Mouse (Mus musculus) midbrain, embryonic 16.5 days (tissue): ENCODE results near the gene Ppfibp2. TPM values are rescaled to one million over a fixed set of nuclear protein-coding genes. Genes with fewer than 3 reads are reported as not detected.
A peak's percentile ranks its signal among the peaks of the same experiment; 100 is the strongest.

Experiments
- ATAC-seq: fragments of 200-750 bp; cut with Nextera tagmentation; 2 replicates; pipeline ENCODE4 v1.8.0; 2017; ENCODE audit warnings: moderate TSS enrichment
- H3K27ac ChIP-seq: fragments of 300-500 bp; sonication (generic); 2 replicates; pipeline ENCODE4 v1.5.1; 2014; ENCODE audit warnings: mild to moderate bottlenecking, low read length, mixed read lengths
- H3K27me3 ChIP-seq: fragments of 300-500 bp; sonication (generic); 2 replicates; pipeline ENCODE4 v1.6.1; 2014; ENCODE audit warnings: low read depth, low read length, mixed read lengths; ENCODE audit not compliant: control insufficient read depth, insufficient read depth
- H3K36me3 ChIP-seq: fragments of 300-500 bp; sonication (generic); 2 replicates; pipeline ENCODE4 v1.6.1; 2014; ENCODE audit warnings: mild to moderate bottlenecking, low read length, moderate library complexity, mixed read lengths; ENCODE audit not compliant: control insufficient read depth, insufficient read depth
- H3K4me1 ChIP-seq: fragments of 300-500 bp; sonication (generic); 2 replicates; pipeline ENCODE4 v1.6.1; 2014; ENCODE audit warnings: mild to moderate bottlenecking, low read length, mixed read lengths; ENCODE audit not compliant: control insufficient read depth, insufficient read depth
- H3K4me2 ChIP-seq: fragments of 300-500 bp; sonication (generic); 2 replicates; pipeline ENCODE4 v1.6.1; 2014; ENCODE audit warnings: mild to moderate bottlenecking, low read length, mixed read lengths
- H3K4me3 ChIP-seq: fragments of 300-500 bp; sonication (generic); 2 replicates; pipeline ENCODE4 v1.5.1; 2014; ENCODE audit warnings: low read depth, mild to moderate bottlenecking, low read length, moderate library complexity, mixed read lengths
- H3K9ac ChIP-seq: fragments of 300-500 bp; sonication (generic); 2 replicates; pipeline ENCODE4 v1.6.1; 2014; ENCODE audit warnings: low read depth, low read length, mixed read lengths
- H3K9me3 ChIP-seq: fragments of 300-500 bp; sonication (generic); replicated peaks from 2 replicates; pipeline ENCODE4 v1.6.1; 2014; ENCODE audit warnings: mild to moderate bottlenecking, low read length, mixed read lengths; ENCODE audit not compliant: control insufficient read depth, poor library complexity, severe bottlenecking
- WGBS: fragments of 180-500 bp; shearing (Covaris S2); extraction: QIAGEN DNeasy Blood & Tissue Kit; methylation state at CpG from one replicate; pipeline ENCODE4 v1.1.7; 2014; 5-methylcytosine and 5-hydroxymethylcytosine counted together
- polyA plus RNA-seq: library from polyadenylated mRNA; unstranded; fragments of >200 nt; fragmentation: Nextera tagmentation; extraction: Ambion mirVana; gene quantifications from 2 replicates; pipeline ENCODE4 v1.2.1, GENCODE M21; 2015

Ppfibp2 gene
- polyA plus RNA-seq, 1 experiment from 2014 or later: 1.4 TPM

DNA sequence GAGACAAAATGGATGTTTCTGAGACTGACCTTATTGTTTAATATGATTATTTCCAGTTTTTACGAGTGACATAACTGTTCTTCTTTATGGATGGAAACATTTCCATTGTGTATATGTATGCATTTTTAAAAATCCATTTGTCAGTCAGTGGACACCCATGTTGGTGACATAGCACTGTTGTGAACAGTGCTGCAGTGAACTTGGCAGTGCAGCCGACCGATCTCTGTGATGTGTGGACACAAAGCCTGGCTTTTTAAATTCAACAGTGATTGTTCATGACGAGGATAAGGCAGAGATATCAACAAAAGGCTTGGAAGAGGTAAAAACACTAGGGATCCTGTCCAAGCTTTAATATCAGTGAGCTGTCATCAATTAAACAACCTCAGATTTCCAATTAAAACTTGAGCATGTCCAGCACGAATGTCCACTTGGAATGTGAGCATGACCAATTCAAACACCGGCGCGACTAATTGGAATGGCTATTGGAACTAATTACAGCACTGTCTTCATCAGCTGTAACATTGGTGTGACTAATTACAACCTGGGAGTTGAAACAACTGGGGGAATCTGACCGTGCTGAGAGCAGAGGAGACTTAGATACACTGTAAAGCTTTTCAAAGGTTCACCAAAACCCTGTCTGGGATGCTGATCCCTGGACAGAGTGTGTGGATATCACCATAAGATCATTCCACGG lies 99.4 kb downstream of the Ppfibp2 start:
- no peak for ATAC-seq
- Histone ChIP-seq H3K27me3 (0 out of 2 replicates have a peak, but pooled peaks cover 3% of the 10 kb centered on the region), H3K36me3 (no peaks in the 10 kb centered on the region), H3K9ac (no peak overlapping the region), H3K27ac (no peak overlapping the region), H3K4me2 (no peak overlapping the region), H3K9me3 (no peaks in the 10 kb centered on the region), H3K4me1 (peaks cover 2% of the 10 kb centered on the region; the same call in 1 of the 2 replicates), H3K4me3 (no peak overlapping the region)
- WGBS: 50% methylated on average over 10 of the region's 10 CpGs

GRCm38 (mm10) chr7:107697066-107697465 lies 102.1 kb downstream of the Ppfibp2 start:
- H3K9me3 ChIP-seq: no peaks in the 10 kb centered on the region
- H3K4me1 ChIP-seq: peaks cover 2% of the 10 kb centered on the region; the same call in 1 of the 2 replicates
- H3K36me3 ChIP-seq: no peaks in the 10 kb centered on the region
- no peak overlapping the region for H3K4me3 ChIP-seq
- H3K9ac ChIP-seq: no peak overlapping the region
- no peak overlapping the region for H3K27ac ChIP-seq
- H3K4me2 ChIP-seq: no peak overlapping the region
- no peaks in the 10 kb centered on the region for H3K27me3 ChIP-seq
- ATAC-seq: no peak
- 87% methylated on average over 5 of the region's 5 CpGs for WGBS

- Histone ChIP-seq H3K4me3 (no peak overlapping the region), H3K4me1 (no peaks in the 10 kb centered on the region), H3K36me3 (no peaks in the 10 kb centered on the region), H3K4me2 (no peak overlapping the region), H3K9me3 (no peaks in the 10 kb centered on the region), H3K27me3 (no peaks in the 10 kb centered on the region), H3K9ac (no peak overlapping the region), H3K27ac (no peak overlapping the region)
- WGBS: 73% methylated on average over 1 of the region's 1 CpGs
- ATAC-seq: no peak
Observed at GRCm38 (mm10) chr7:107699926-107700325, 104.9 kb downstream of the Ppfibp2 start.

- Histone ChIP-seq H3K9ac (no peak overlapping the region), H3K36me3 (no peaks in the 10 kb centered on the region), H3K4me2 (no peak overlapping the region), H3K27me3 (no peaks in the 10 kb centered on the region), H3K27ac (no peak overlapping the region), H3K4me1 (no peaks in the 10 kb centered on the region), H3K4me3 (no peak overlapping the region), H3K9me3 (no peaks in the 10 kb centered on the region)
- ATAC-seq: no peak
- WGBS: 84% methylated on average over 5 of the region's 5 CpGs
Observed at GRCm38 (mm10) chr7:107700646-107701045, 105.6 kb downstream of the Ppfibp2 start.

- H3K27ac ChIP-seq: no peak overlapping the region
- H3K36me3 ChIP-seq: no peaks in the 10 kb centered on the region
- H3K4me3 ChIP-seq: no peak overlapping the region
- ATAC-seq: no peak
- H3K4me2 ChIP-seq: no peak overlapping the region
- H3K4me1 ChIP-seq: no peaks in the 10 kb centered on the region
- H3K27me3 ChIP-seq: no peaks in the 10 kb centered on the region
- H3K9me3 ChIP-seq: no peaks in the 10 kb centered on the region
- WGBS: 74% methylated on average over 13 of the region's 13 CpGs
- H3K9ac ChIP-seq: no peak overlapping the region
Observed at GRCm38 (mm10) chr7:107702461-107703380, 107.7 kb downstream of the Ppfibp2 start.

- H3K36me3 ChIP-seq: no peaks in the 10 kb centered on the region
- H3K9ac ChIP-seq: no peak overlapping the region
- no peak overlapping the region for H3K4me3 ChIP-seq
- ATAC-seq: no peak
- H3K9me3 ChIP-seq: no peaks in the 10 kb centered on the region
- no peak overlapping the region for H3K27ac ChIP-seq
- H3K4me1 ChIP-seq: peaks cover 4% of the 10 kb centered on the region; the same call in 1 of the 2 replicates
- no peaks in the 10 kb centered on the region for H3K27me3 ChIP-seq
- WGBS: 63% methylated on average over 5 of the region's 5 CpGs
- no peak overlapping the region for H3K4me2 ChIP-seq
Observed at GRCm38 (mm10) chr7:107705941-107706340, 110.9 kb downstream of the Ppfibp2 start.

DNA sequence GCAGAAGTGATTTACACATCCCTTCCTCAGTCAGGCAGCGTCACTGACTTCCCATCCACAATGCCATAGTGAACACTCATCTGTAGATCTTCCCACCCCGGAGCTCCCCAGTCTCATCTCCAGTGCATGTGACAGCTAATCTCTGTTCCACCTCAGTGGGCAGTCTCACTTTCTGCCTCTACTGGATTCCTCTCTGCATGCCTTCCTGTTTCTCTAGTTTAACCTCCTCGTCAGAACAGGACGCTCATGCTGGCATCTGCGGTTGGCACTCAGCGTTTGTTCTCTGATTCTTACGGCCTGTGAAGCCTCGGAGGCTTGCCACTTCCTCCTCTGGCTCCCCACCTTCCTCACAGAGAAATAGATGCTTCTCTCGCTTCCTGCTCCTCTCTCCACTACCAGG lies 112.6 kb downstream of the Ppfibp2 start:
- Histone ChIP-seq H3K36me3 (no peaks in the 10 kb centered on the region), H3K9me3 (no peaks in the 10 kb centered on the region), H3K4me2 (no peak overlapping the region), H3K27me3 (no peaks in the 10 kb centered on the region), H3K4me1 (peaks cover 4% of the 10 kb centered on the region; the same call in 1 of the 2 replicates), H3K4me3 (no peak overlapping the region), H3K9ac (no peak overlapping the region), H3K27ac (no peak overlapping the region)
- ATAC-seq: no peak
- 65% methylated on average over 9 of the region's 9 CpGs for WGBS

- H3K27me3 ChIP-seq: no peaks in the 10 kb centered on the region
- H3K9me3 ChIP-seq: no peaks in the 10 kb centered on the region
- WGBS: 4% methylated on average over 10 of the region's 10 CpGs
- H3K9ac ChIP-seq: peak overlapping the region; percentile 47
- peaks cover 4% of the 10 kb centered on the region; the same call in 1 of the 2 replicates for H3K4me1 ChIP-seq
- no peaks in the 10 kb centered on the region for H3K36me3 ChIP-seq
- H3K27ac ChIP-seq: 0 out of 2 replicates have a peak overlapping the region, but pooled peaks have one; percentile 41
- H3K4me2 ChIP-seq: peak overlapping the region; percentile 48
- peak overlapping the region; percentile 25; the same call in 1 of the 2 replicates for H3K4me3 ChIP-seq
- peak; percentile 89 for ATAC-seq
Observed at GRCm38 (mm10) chr7:107708491-107709112, 113.6 kb downstream of the Ppfibp2 start.
